Mouse (Mus musculus) forebrain, embryonic 14.5 days (tissue): ENCODE measurements around the gene Spcs2. TPM values are rescaled to one million over a fixed set of nuclear protein-coding genes. Genes with fewer than 3 reads are reported as not detected.

Experiments used
- ATAC-seq: fragments of 200-750 bp; cut with Nextera tagmentation; 2 replicates; pipeline ENCODE4 v1.8.0; 2017; ENCODE audit warnings: mild to moderate bottlenecking, moderate library complexity
- DNase-seq: peaks from one replicate; pipeline ENCODE4 v3.0.0-alpha.2; 2015; ENCODE audit warnings: low spot score
- H3K27ac ChIP-seq: fragments of 300-500 bp; sonication (generic); 2 replicates; pipeline ENCODE4 v1.5.1; 2014; ENCODE audit warnings: low read depth, mild to moderate bottlenecking, control low read depth, low read length, moderate library complexity
- H3K27me3 ChIP-seq: fragments of 300-500 bp; sonication (generic); replicated peaks from 2 replicates; pipeline ENCODE4 v1.6.1; 2014; ENCODE audit warnings: low read length, control low read depth, mixed read lengths; ENCODE audit not compliant: control insufficient read depth, insufficient read depth
- H3K36me3 ChIP-seq: fragments of 300-500 bp; sonication (generic); 2 replicates; pipeline ENCODE4 v1.6.1; 2014; ENCODE audit warnings: low read length, control low read depth; ENCODE audit not compliant: control insufficient read depth, insufficient read depth
- H3K4me1 ChIP-seq: fragments of 300-500 bp; sonication (generic); 2 replicates; pipeline ENCODE4 v1.6.1; 2014; ENCODE audit warnings: antibody characterized with exemption, low read length, control low read depth; ENCODE audit not compliant: control insufficient read depth, insufficient read depth
- H3K4me2 ChIP-seq: fragments of 300-500 bp; sonication (generic); 2 replicates; pipeline ENCODE4 v1.6.1; 2014; ENCODE audit warnings: mild to moderate bottlenecking, control low read depth, low read length
- H3K4me3 ChIP-seq: fragments of 300-500 bp; sonication (generic); 2 replicates; pipeline ENCODE4 v1.5.1; 2014; ENCODE audit warnings: low read depth, low read length, control low read depth
- H3K9ac ChIP-seq: fragments of 300-500 bp; sonication (generic); 2 replicates; pipeline ENCODE4 v1.6.1; 2014; ENCODE audit warnings: mild to moderate bottlenecking, low read length, control low read depth, moderate library complexity
- H3K9me3 ChIP-seq: fragments of 300-500 bp; sonication (generic); replicated peaks from 2 replicates; pipeline ENCODE4 v1.6.1; 2016; ENCODE audit warnings: low read length, control low read depth, mixed read lengths; ENCODE audit not compliant: control insufficient read depth
- WGBS: fragments of 180-500 bp; shearing (Covaris S2); extraction: QIAGEN DNeasy Blood & Tissue Kit; methylation state at CpG from one replicate; pipeline ENCODE4 v1.1.7; 2014; 5-methylcytosine and 5-hydroxymethylcytosine counted together
- polyA plus RNA-seq: library from polyadenylated mRNA; unstranded; fragments of >200 nt; fragmentation: Nextera tagmentation; extraction: Ambion mirVana; gene quantifications from 2 replicates; pipeline ENCODE4 v1.2.1, GENCODE M21; 2014

The Spcs2 gene
- polyA plus RNA-seq, 1 experiment from 2014 or later = 282 TPM

GRCm38 (mm10) chr7:99787935-99788334, 75.3 kb downstream of the Spcs2 start:
- Histone ChIP-seq H3K9ac (no peak overlapping the region), H3K4me2 (no peak overlapping the region), H3K27me3 (no peaks in the 10 kb centered on the region), H3K27ac (no peak overlapping the region), H3K36me3 (no peaks in the 10 kb centered on the region), H3K9me3 (no peaks in the 10 kb centered on the region), H3K4me3 (no peak overlapping the region), H3K4me1 (no peaks in the 10 kb centered on the region)
- DNase-seq (no peak), ATAC-seq (no peak)
- 22% methylated on average over 2 of the region's 2 CpGs for WGBS

Other genes starting within 250 kb of the Spcs2 start
- 0.32 and 0.33 TPM in 2 replicates for gene Tpbgl, start 236.4 kb downstream of the Spcs2 start, polyA plus RNA-seq
- gene Slco2b1, start 152.1 kb downstream of the Spcs2 start, polyA plus RNA-seq = 3.4 and 4.9 TPM in 2 replicates
- gene Olfr520, start 133.2 kb downstream of the Spcs2 start, polyA plus RNA-seq = not detected in 2 replicates
- not detected in 2 replicates for gene Olfr521, start 100.0 kb downstream of the Spcs2 start, polyA plus RNA-seq
- gene Neu3, start 35.0 kb downstream of the Spcs2 start, polyA plus RNA-seq = 0.78 and 0.81 TPM in 2 replicates
- 0.39 and 0.64 TPM in 2 replicates for gene Xrra1, start 4.3 kb downstream of the Spcs2 start, polyA plus RNA-seq
- gene Rnf169, start 117.0 kb upstream of the Spcs2 start, polyA plus RNA-seq = 3.6 and 4.9 TPM in 2 replicates
- gene Chrdl2, start 142.7 kb upstream of the Spcs2 start, polyA plus RNA-seq = not detected in 2 replicates